Comparison of ENCODE assay signal across 7 mouse cellular contexts in genomic region chr19:25406481-25407184, GRCm38 (mm10).
DNase-seq lines count a peak whose midpoint lies in the region; ATAC-seq lines count a peak whose summit lies in the region.

No protein-coding gene starts in this region.

- H3K27me3 ChIP-seq in embryonic facial prominence, embryonic 15.5 days, result no peaks in the 10 kb centered on the region
- H3K27me3 ChIP-seq in heart, embryonic 10.5 days (ENCODE audit: insufficient read depth, poor library complexity, severe bottlenecking), result no peaks in the 10 kb centered on the region
- H3K27me3 ChIP-seq in kidney, embryonic 14.5 days (ENCODE audit: control insufficient read depth, insufficient read depth, low read length), result no peaks in the 10 kb centered on the region

- no peaks in the 10 kb centered on the region for H3K9me3 ChIP-seq in embryonic facial prominence, embryonic 15.5 days (replicated peaks)
- H3K9me3 ChIP-seq in heart, embryonic 10.5 days, result no peaks in the 10 kb centered on the region
- H3K9me3 ChIP-seq in kidney, embryonic 14.5 days (ENCODE audit: control insufficient read depth, low read length), result no peaks in the 10 kb centered on the region

- peak; percentile 40 to 62 for DNase-seq in adrenal gland, postnatal 4 days (ENCODE audit: low spot score in 2 of 2)
- peak; percentile 94 for DNase-seq in heart, embryonic 10.5 days (ENCODE audit: low spot score)
- DNase-seq in liver, result peak; percentile 51
- DNase-seq in neural tube, embryonic 10.5 days (ENCODE audit: extremely low spot score, low spot score), result peak; percentile 71
- peak; percentile 76 for DNase-seq in testis, postnatal 10 days (ENCODE audit: low spot score)

- WGBS in embryonic facial prominence, embryonic 15.5 days, result 1% methylated on average over 25 of the region's 28 CpGs
- under 1% methylated on average over 27 of the region's 28 CpGs for WGBS in heart, embryonic 10.5 days
- under 1% methylated on average over 28 of the region's 28 CpGs for WGBS in kidney, embryonic 14.5 days

- peak overlapping the region; percentile 46 for H3K4me3 ChIP-seq in embryonic facial prominence, embryonic 15.5 days (replicated peaks)
- H3K4me3 ChIP-seq in heart, embryonic 10.5 days, result peak overlapping the region; percentile 67
- peak overlapping the region; percentile 42 for H3K4me3 ChIP-seq in kidney, embryonic 14.5 days (ENCODE audit: low read length)

- H3K4me2 ChIP-seq in embryonic facial prominence, embryonic 15.5 days (replicated peaks), result peak overlapping the region; percentile 79
- peak overlapping the region; percentile 77 for H3K4me2 ChIP-seq in kidney, embryonic 14.5 days (replicated peaks; ENCODE audit: low read depth, low read length)

- ATAC-seq in embryonic facial prominence, embryonic 15.5 days (ENCODE audit: insufficient number of reproducible peaks, low FRiP score, low TSS enrichment, low read depth), result peak; percentile 82
- peak; percentile 91 for ATAC-seq in kidney, embryonic 14.5 days (ENCODE audit: low FRiP score, low TSS enrichment)

- peak overlapping the region; percentile 83 for H3K27ac ChIP-seq in embryonic facial prominence, embryonic 15.5 days (replicated peaks)
- H3K27ac ChIP-seq in heart, embryonic 10.5 days, result peak overlapping the region; percentile 93
- H3K27ac ChIP-seq in kidney, embryonic 14.5 days (ENCODE audit: low read depth, low read length), result peak overlapping the region; percentile 81

- peak overlapping the region; percentile 29 for H3K9ac ChIP-seq in embryonic facial prominence, embryonic 15.5 days
- H3K9ac ChIP-seq in kidney, embryonic 14.5 days (ENCODE audit: low read depth, low read length), result peak overlapping the region; percentile 59

- peaks cover 25% of the 10 kb centered on the region for H3K36me3 ChIP-seq in embryonic facial prominence, embryonic 15.5 days
- peaks cover 29% of the 10 kb centered on the region for H3K36me3 ChIP-seq in heart, embryonic 10.5 days
- peaks cover 24% of the 10 kb centered on the region for H3K36me3 ChIP-seq in kidney, embryonic 14.5 days (ENCODE audit: control insufficient read depth, insufficient read depth, low read length)

- H3K4me1 ChIP-seq in embryonic facial prominence, embryonic 15.5 days, result peaks cover 25% of the 10 kb centered on the region
- H3K4me1 ChIP-seq in heart, embryonic 10.5 days, result peaks cover 59% of the 10 kb centered on the region
- peaks cover 21% of the 10 kb centered on the region; the same call in 1 of the 2 replicates for H3K4me1 ChIP-seq in kidney, embryonic 14.5 days (ENCODE audit: control insufficient read depth, insufficient read depth, low read length)

Comparison
In these comparisons a context has a peak if more than half of its experiments do, and no peak if none do; other contexts are left out.
1. Peak in every context shown above with its lines: DNase-seq, ATAC-seq, H3K4me3 ChIP-seq and H3K27ac ChIP-seq.